Mouse (Mus musculus): ENCODE measurements around the gene Tada3.

DNA sequence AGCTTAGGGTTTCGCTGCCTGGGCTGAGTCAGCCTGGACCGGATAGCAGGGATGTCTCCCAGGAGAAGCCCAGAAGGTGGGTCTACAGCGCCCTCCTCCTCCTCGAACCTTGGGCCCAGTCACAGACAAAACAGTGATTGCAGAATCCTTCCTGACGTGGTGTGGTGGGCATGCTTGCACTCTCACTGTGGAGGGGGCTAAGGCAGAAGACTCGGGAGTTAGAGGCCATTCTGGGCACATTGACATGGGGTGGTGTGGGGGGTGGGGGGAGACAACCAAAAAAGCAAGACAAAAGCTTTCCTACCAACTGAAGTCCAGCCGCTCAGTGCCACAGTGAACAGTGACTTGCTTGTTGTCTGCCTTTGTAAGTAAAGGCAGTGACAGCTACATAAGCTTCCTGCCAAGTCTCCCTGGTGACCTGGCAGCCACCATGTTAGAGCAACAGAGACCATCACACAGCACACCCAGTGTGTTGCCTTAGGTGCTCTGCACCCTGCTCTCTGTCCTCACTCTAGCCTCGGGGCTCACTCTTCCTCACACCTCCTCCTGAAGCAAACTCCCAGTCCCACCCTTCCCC is 6.8 kb upstream of the Tada3 start:
- TF ChIP-seq GATA1 (IDR thresholded peaks at IDR 0.05; ENCODE audit: borderline replicate concordance, low read length) (no peak), FLI1 (IDR thresholded peaks at IDR 0.05; ENCODE audit: low read length) (no peak)
